Comparison of ENCODE assay signal across 17 mouse cellular contexts in genomic region chr13:108603502-108603901, GRCm38 (mm10).
"Had no signal": no experiment of that assay in that cellular context is flagged by ENCODE, and none has a peak within 500 bp of the region (broad histone marks: within the 10 kb centered on the region; RNA-seq: fewer than 3 reads in every experiment).

No protein-coding gene starts in this region.

- H3K9ac ChIP-seq: limb, embryonic 12.5 days; liver, embryonic 13.5 days; liver, postnatal 0 days; lung, embryonic 15.5 days had no signal

- H3K27me3 ChIP-seq: limb, embryonic 12.5 days; liver, embryonic 13.5 days; lung, embryonic 15.5 days had no signal

- H3K4me1 ChIP-seq: liver, embryonic 13.5 days; lung, embryonic 15.5 days; megakaryocyte, embryonic 14.5 days had no signal

- H3K36me3 ChIP-seq: limb, embryonic 12.5 days; liver, embryonic 13.5 days; lung, embryonic 15.5 days had no signal

- H3K27ac ChIP-seq: left cerebral cortex, adult 2 months; limb, embryonic 12.5 days; liver, embryonic 13.5 days; lung, embryonic 15.5 days; macrophage; stomach, postnatal 0 days had no signal

- H3K9me3 ChIP-seq: limb, embryonic 12.5 days; liver, embryonic 13.5 days; lung, embryonic 15.5 days; megakaryocyte, embryonic 14.5 days had no signal

- DNase-seq: kidney, postnatal 14 days; liver; liver, embryonic 13.5 days; liver, postnatal 0 days; lung, postnatal 14 days; right cerebral cortex, adult 18-20 months; right cerebral cortex, postnatal 25 days; thymus, adult 18-20 months; thymus, postnatal 14 days had no signal

- ATAC-seq: liver, postnatal 0 days; midbrain, embryonic 16.5 days had no signal

- H3K4me3 ChIP-seq: left cerebral cortex, adult 2 months; limb, embryonic 12.5 days; liver, embryonic 13.5 days; lung, embryonic 15.5 days; megakaryocyte, embryonic 14.5 days had no signal

- H3K4me2 ChIP-seq: limb, embryonic 12.5 days; liver, embryonic 13.5 days; lung, embryonic 15.5 days; midbrain, embryonic 11.5 days had no signal
